Mouse (Mus musculus) E14TG2a.4 (cell line): ENCODE data around the gene Trpc5.

Experiments
- CTCF ChIP-seq: conservative IDR thresholded peaks from 2 replicates; pipeline ENCODE4 v1.5.1; 2014; ENCODE audit warnings: low read length
- NANOG ChIP-seq: IDR thresholded peaks from 2 replicates; pipeline ENCODE4 v1.6.1; 2014; ENCODE audit warnings: borderline replicate concordance, low read length, mixed read lengths
- POU5F1 ChIP-seq: IDR thresholded peaks from 2 replicates; pipeline ENCODE4 v1.6.1; 2014; ENCODE audit warnings: low read length, borderline replicate concordance

DNA sequence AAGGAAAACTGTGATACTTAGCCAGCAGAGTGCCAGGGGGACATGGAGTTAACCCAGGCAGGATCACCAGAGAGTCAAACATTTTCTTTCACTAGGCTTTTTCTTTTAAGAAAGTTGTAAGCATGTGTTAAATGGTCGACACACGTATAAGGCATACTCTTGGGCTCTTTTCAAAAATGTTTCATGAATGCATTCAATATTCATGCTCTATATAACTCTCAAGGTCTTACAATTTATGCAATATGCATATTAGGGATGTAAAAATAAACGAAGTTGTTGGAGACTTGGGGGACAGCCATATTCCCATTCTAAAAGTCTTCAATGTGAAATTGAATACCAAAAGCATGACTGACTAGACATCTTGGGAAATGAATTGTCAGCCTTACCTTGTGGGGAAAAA lies 264.1 kb downstream of the Trpc5 start:
- TF ChIP-seq CTCF (no peak), POU5F1 (no peak), NANOG (no peak)
